Mouse (Mus musculus) CH12.LX (cell line): Measurements from ENCODE around the gene Arhgap25. TPM values are rescaled to one million over a fixed set of nuclear protein-coding genes. Genes with fewer than 3 reads are reported as not detected.
A peak's percentile ranks its signal among the peaks of the same experiment; 100 is the strongest.

Source experiments
- DNase-seq: peaks from one replicate; pipeline ENCODE4 v3.0.0-alpha.2; 2013; ENCODE audit errors: extremely low read depth
- H3K27ac ChIP-seq: 2 replicates; pipeline ENCODE4 v1.5.1; 2012; ENCODE audit warnings: low read depth, mild to moderate bottlenecking, control low read depth, moderate library complexity; ENCODE audit not compliant: insufficient read depth
- H3K27me3 ChIP-seq: replicated peaks from 2 replicates; pipeline ENCODE3; 2012; ENCODE audit warnings: inconsistent platforms
- H3K36me3 ChIP-seq, 2 experiments: replicated peaks in 1 of 2; 2 replicates each; pipeline versions ENCODE3 to v1.6.1; 2012; ENCODE audit warnings: inconsistent platforms in 1 of 2, low read length in 1 of 2, mild to moderate bottlenecking in 1 of 2, mixed read lengths in 1 of 2, moderate library complexity in 1 of 2; ENCODE audit not compliant: control insufficient read depth in 1 of 2, insufficient read depth in 1 of 2
- H3K4me1 ChIP-seq, 2 experiments: 2 replicates each; pipeline ENCODE4 v1.6.1; 2012; ENCODE audit warnings: inconsistent platforms in 1 of 2, moderate library complexity in 1 of 2; ENCODE audit not compliant: insufficient read depth in 2 of 2, control insufficient read depth in 1 of 2
- H3K4me2 ChIP-seq: 2 replicates; pipeline ENCODE4 v1.6.1; 2012; ENCODE audit warnings: low read depth, mild to moderate bottlenecking, control low read depth; ENCODE audit not compliant: poor library complexity, insufficient read depth, severe bottlenecking
- H3K4me3 ChIP-seq, 3 experiments: fragments of 150-350 bp in 1 of 3; sonication (generic) in 1 of 3; replicated peaks in 1 of 3; 2 replicates each; pipeline versions ENCODE3 to v1.5.1; 2011 to 2012; ENCODE audit warnings: low read depth in 2 of 3, low read length in 2 of 3, mild to moderate bottlenecking in 2 of 3, moderate library complexity in 2 of 3, control low read depth in 1 of 3, improper control_type of control experiment in 1 of 3, inconsistent platforms in 1 of 3, mixed read lengths in 1 of 3; ENCODE audit not compliant: poor library complexity in 1 of 3
- H3K79me2 ChIP-seq: replicated peaks from 2 replicates; pipeline ENCODE4 v1.6.1; 2012; ENCODE audit warnings: mild to moderate bottlenecking, moderate library complexity; ENCODE audit not compliant: control insufficient read depth, poor library complexity, insufficient read depth, severe bottlenecking; ENCODE audit errors: extremely low read depth
- H3K9ac ChIP-seq: 2 replicates; pipeline ENCODE4 v1.6.1; 2012; ENCODE audit warnings: low read depth, mild to moderate bottlenecking, control low read depth, moderate library complexity; ENCODE audit not compliant: insufficient read depth
- H3K9me3 ChIP-seq: replicated peaks from 2 replicates; pipeline ENCODE3; 2012; ENCODE audit warnings: low read length, inconsistent platforms, mixed read lengths
- BHLHE40 ChIP-seq: IDR thresholded peaks from 2 replicates; pipeline ENCODE4 v1.6.1; 2011; ENCODE audit warnings: mild to moderate bottlenecking, low read depth, low read length, improper control_type of control experiment
- CTCF ChIP-seq, 2 experiments: IDR thresholded peaks in 1 of 2; conservative IDR thresholded peaks in 1 of 2; 2 replicates each; pipeline ENCODE4 v1.5.1; 2011 to 2012; ENCODE audit warnings: low read depth in 2 of 2, low read length in 2 of 2, improper control_type of control experiment in 1 of 2, inconsistent platforms in 1 of 2, mild to moderate bottlenecking in 1 of 2, moderate library complexity in 1 of 2
- ETS1 ChIP-seq: conservative IDR thresholded peaks from 2 replicates; pipeline ENCODE4 v1.6.1; 2012; ENCODE audit warnings: low read depth, mild to moderate bottlenecking, inconsistent platforms, low read length, improper control_type of control experiment, moderate library complexity
- GABPA ChIP-seq: IDR thresholded peaks from 2 replicates; pipeline ENCODE4 v1.6.1; 2012; ENCODE audit warnings: low read depth, low read length, improper control_type of control experiment, inconsistent platforms; ENCODE audit not compliant: insufficient replicate concordance
- HCFC1 ChIP-seq: IDR thresholded peaks from 2 replicates; pipeline ENCODE4 v1.6.1; 2012; ENCODE audit warnings: low read depth, mild to moderate bottlenecking, inconsistent platforms, low read length, improper control_type of control experiment
- JUN ChIP-seq: IDR thresholded peaks from 2 replicates; pipeline ENCODE4 v1.6.1; 2011; ENCODE audit warnings: low read depth, mild to moderate bottlenecking, low read length, improper control_type of control experiment, moderate library complexity; ENCODE audit not compliant: insufficient read depth
- JUND ChIP-seq: conservative IDR thresholded peaks from 2 replicates; pipeline ENCODE4 v1.6.1; 2011; ENCODE audit warnings: low read depth, low read length, improper control_type of control experiment
- MAZ ChIP-seq: IDR thresholded peaks from 2 replicates; pipeline ENCODE4 v1.6.1; 2012; ENCODE audit warnings: low read depth, mild to moderate bottlenecking, inconsistent platforms, low read length, improper control_type of control experiment, moderate library complexity
- MXI1 ChIP-seq: IDR thresholded peaks from 2 replicates; pipeline ENCODE4 v1.6.1; 2011; ENCODE audit warnings: mild to moderate bottlenecking, low read depth, low read length, improper control_type of control experiment
- MYC ChIP-seq: IDR thresholded peaks from 2 replicates; pipeline ENCODE4 v1.6.1; 2011; ENCODE audit warnings: low read depth, mild to moderate bottlenecking, improper control_type of control experiment, low read length
- NELFE ChIP-seq: IDR thresholded peaks from 2 replicates; pipeline ENCODE4 v1.6.1; 2011; ENCODE audit warnings: low read depth, low read length, improper control_type of control experiment
- PAX5 ChIP-seq: IDR thresholded peaks from 2 replicates; pipeline ENCODE4 v1.6.1; 2012; ENCODE audit warnings: low read length, inconsistent platforms, mixed read lengths
- POLR2A ChIP-seq: IDR thresholded peaks from 2 replicates; pipeline ENCODE4 v1.6.1; 2011; ENCODE audit warnings: low read depth, mild to moderate bottlenecking, improper control_type of control experiment, low read length
- RCOR1 ChIP-seq: conservative IDR thresholded peaks from 2 replicates; pipeline ENCODE4 v1.6.1; 2012; ENCODE audit warnings: low read depth, mild to moderate bottlenecking, inconsistent platforms, low read length, improper control_type of control experiment
- SIN3A ChIP-seq: IDR thresholded peaks from 2 replicates; pipeline ENCODE4 v1.6.1; 2012; ENCODE audit warnings: low read length, improper control_type of control experiment, inconsistent platforms
- USF1 ChIP-seq: IDR thresholded peaks from 2 replicates; pipeline ENCODE4 v1.6.1; 2014; ENCODE audit warnings: low read depth, mild to moderate bottlenecking, inconsistent platforms, low read length, improper control_type of control experiment
- ZKSCAN1 ChIP-seq: IDR thresholded peaks from 2 replicates; pipeline ENCODE4 v1.6.1; 2012; ENCODE audit warnings: low read depth, inconsistent platforms, low read length, improper control_type of control experiment, borderline replicate concordance
- ZMIZ1 ChIP-seq: IDR thresholded peaks from 2 replicates; pipeline ENCODE4 v1.6.1; 2012; ENCODE audit warnings: low read depth, mild to moderate bottlenecking, inconsistent platforms, low read length, improper control_type of control experiment
- ZNF384 ChIP-seq: IDR thresholded peaks from 2 replicates; pipeline ENCODE4 v1.6.1; 2012; ENCODE audit warnings: low read depth, low read length, improper control_type of control experiment, inconsistent platforms
- dilution Hi-C: fragments of 300-500 bp; cut with MboI; formaldehyde crosslinking; loops from 2 replicates; pipeline ENCODE4 v1.14.3; 2020; ENCODE audit warnings: low sequenced_read_pairs; ENCODE audit not compliant: extremely low pct_unique_long_range_greater_than_20kb, extremely low pct_ligation_motif_present
- in situ Hi-C: fragments of 300-500 bp; cut with MboI; formaldehyde crosslinking; loops from 3 replicates; pipeline ENCODE4 v1.14.3; 2019; ENCODE audit warnings: low sequenced_read_pairs, low pct_ligation_motif_present, low pct_unique_long_range_greater_than_20kb, mixed read lengths
- polyA plus RNA-seq: library from polyadenylated mRNA; unstranded; fragments of >175 nt; gene quantifications from 2 replicates; pipeline ENCODE4 v1.2.1, GENCODE M21; 2012; ENCODE audit warnings: low read depth; ENCODE audit not compliant: insufficient read length
- total RNA-seq, 2 experiments: library from RNA; depleted of rRNA; stranded (reverse); fragments of 300-350 nt in 1 of 2; fragments of >200 nt in 1 of 2; gene quantifications; 2 replicates each; pipeline ENCODE4 v1.2.3; 2012 to 2014

Gene Arhgap25
- total and polyA plus RNA-seq, 3 experiments: 11.7 to 16.5 (median 12.5) TPM

- in situ Hi-C loops: no loop called here
- Histone ChIP-seq H3K9me3 (no peaks in the 10 kb centered on the region), H3K27me3 (no peaks in the 10 kb centered on the region)
Measured at GRCm38 (mm10) chr6:87524281-87524680, 8.8 kb downstream of the Arhgap25 start.

GRCm38 (mm10) chr6:87523736-87524135, 9.3 kb downstream of the Arhgap25 start:
- in situ Hi-C loops (no loop called here), dilution Hi-C loops (no loop called here)
- H3K9ac ChIP-seq: no peak overlapping the region
- H3K4me2 ChIP-seq: no peak overlapping the region
- no peak for DNase-seq
- H3K9me3 ChIP-seq: no peaks in the 10 kb centered on the region
- peaks cover 9 to 91% of the 10 kb centered on the region in 2 experiments for H3K36me3 ChIP-seq
- TF ChIP-seq BHLHE40 (no peak), ETS1 (no peak), ZKSCAN1 (no peak), POLR2A (no peak), JUND (no peak), ZNF384 (no peak), RCOR1 (no peak), JUN (no peak), ZMIZ1 (no peak), PAX5 (no peak), SIN3A (no peak), GABPA (no peak)
- no peak overlapping the region for H3K27ac ChIP-seq
- peaks cover 3 to 53% of the 10 kb centered on the region in 2 experiments; a peak in 3 of 4 replicates for H3K4me1 ChIP-seq
- no peaks in the 10 kb centered on the region for H3K79me2 ChIP-seq
- H3K27me3 ChIP-seq: no peaks in the 10 kb centered on the region
- H3K4me3 ChIP-seq: no peak overlapping the region

More at GRCm38 (mm10) chr6:87524281-87524680, 8.8 kb downstream of the Arhgap25 start:
- DNase-seq: no peak
- Histone ChIP-seq H3K4me1 (peaks cover 3 to 57% of the 10 kb centered on the region in 2 experiments; a peak in 3 of 4 replicates), H3K4me3 (no peak overlapping the region), H3K4me2 (no peak overlapping the region), H3K27ac (no peak overlapping the region), H3K9ac (no peak overlapping the region), H3K36me3 (peaks cover 10 to 90% of the 10 kb centered on the region in 2 experiments), H3K79me2 (no peaks in the 10 kb centered on the region)
- TF ChIP-seq NELFE (no peak), RCOR1 (no peak), ZKSCAN1 (0 out of 2 replicates have a peak, but pooled peaks have one; percentile 36)
- dilution Hi-C loops: no loop called here

- TF ChIP-seq MAZ (no peak), CTCF (conservative IDR thresholded peaks at IDR 0.05 in 1 of 2, IDR thresholded peaks at IDR 0.05 in 1 of 2; ENCODE audit: low read depth in 2 of 2, low read length in 2 of 2) (no peak), PAX5 (no peak), SIN3A (no peak), GABPA (no peak), HCFC1 (no peak), RCOR1 (no peak), ZNF384 (no peak), BHLHE40 (no peak), JUN (no peak), MYC (no peak), MXI1 (no peak), USF1 (no peak), ZKSCAN1 (no peak)
- Histone ChIP-seq H3K9ac (no peak overlapping the region), H3K36me3 (peaks cover 9 to 89% of the 10 kb centered on the region in 2 experiments), H3K27ac (no peak overlapping the region), H3K4me2 (no peak overlapping the region), H3K4me1 (peaks cover 3 to 46% of the 10 kb centered on the region in 2 experiments; a peak in 3 of 4 replicates), H3K9me3 (no peaks in the 10 kb centered on the region), H3K79me2 (no peaks in the 10 kb centered on the region), H3K4me3 (no peak overlapping the region), H3K27me3 (no peaks in the 10 kb centered on the region)
- dilution Hi-C loops: no loop called here
- in situ Hi-C loops: no loop called here
- no peak for DNase-seq
Measured at GRCm38 (mm10) chr6:87523085-87523484, 10.0 kb downstream of the Arhgap25 start.
